Mouse (Mus musculus) liver, postnatal 0 days (tissue): ENCODE measurements at regions not wholly inside any gene's neighbourhood (a gene's known extent, or its start where the extent isn't known, plus 50 kb on each side); places are given as distances from the start of the nearest gene placed in this dataset.

ENCODE experiments used
- ATAC-seq: fragments of 200-750 bp; cut with Nextera tagmentation; 2 replicates; pipeline ENCODE4 v1.8.0; 2017; ENCODE audit warnings: mild to moderate bottlenecking, moderate library complexity
- DNase-seq: peaks from one replicate; pipeline ENCODE4 v3.0.0-alpha.2; 2016
- H3K27ac ChIP-seq: fragments of 300-500 bp; sonication (generic); 2 replicates; pipeline ENCODE4 v1.5.1; 2014; ENCODE audit warnings: antibody characterized with exemption, moderate library complexity, mild to moderate bottlenecking, low read depth
- H3K27me3 ChIP-seq: fragments of 300-500 bp; sonication (generic); 2 replicates; pipeline ENCODE4 v1.6.1; 2014; ENCODE audit warnings: low read length, control low read depth, mixed read lengths; ENCODE audit not compliant: insufficient read depth
- H3K36me3 ChIP-seq: fragments of 300-500 bp; sonication (generic); replicated peaks from 2 replicates; pipeline ENCODE4 v1.6.1; 2014; ENCODE audit warnings: mild to moderate bottlenecking, control low read depth, low read length, moderate library complexity, mixed read lengths; ENCODE audit not compliant: insufficient read depth
- H3K4me1 ChIP-seq: fragments of 300-500 bp; sonication (generic); 2 replicates; pipeline ENCODE4 v1.6.1; 2014; ENCODE audit warnings: antibody characterized with exemption, mild to moderate bottlenecking, control low read depth; ENCODE audit not compliant: insufficient read depth
- H3K4me2 ChIP-seq: fragments of 300-500 bp; sonication (generic); 2 replicates; pipeline ENCODE4 v1.6.1; 2014; ENCODE audit warnings: low read depth, mild to moderate bottlenecking, low read length, moderate library complexity, mixed read lengths
- H3K4me3 ChIP-seq: fragments of 300-500 bp; sonication (generic); 2 replicates; pipeline ENCODE4 v1.5.1; 2014; ENCODE audit warnings: low read depth, low read length
- H3K9ac ChIP-seq: fragments of 300-500 bp; sonication (generic); replicated peaks from 2 replicates; pipeline ENCODE4 v1.6.1; 2014; ENCODE audit warnings: mild to moderate bottlenecking, moderate library complexity
- H3K9me3 ChIP-seq: fragments of 300-500 bp; sonication (generic); 2 replicates; pipeline ENCODE4 v1.6.1; 2016; ENCODE audit warnings: mild to moderate bottlenecking, control low read depth, low read length, mixed read lengths
- CTCF ChIP-seq: sonication (generic); IDR thresholded peaks from 2 replicates; pipeline ENCODE4 v1.5.1; 2016; ENCODE audit warnings: antibody characterized with exemption, low read depth
- EP300 ChIP-seq: IDR thresholded peaks from 2 replicates; pipeline ENCODE4 v1.6.1; 2016; ENCODE audit warnings: antibody characterized with exemption, low read depth, mild to moderate bottlenecking
- whole genome bisulfite sequencing: fragments of 180-500 bp; shearing (Covaris S2); extraction: QIAGEN DNeasy Blood & Tissue Kit; methylation state at CpG from one replicate; pipeline ENCODE4 v1.1.7; 2014; ENCODE audit not compliant: insufficient replicate concordance; 5-methylcytosine and 5-hydroxymethylcytosine counted together

- DNase-seq (no peak), ATAC-seq (no peak)
- Histone ChIP-seq H3K27ac (no peak overlapping the region), H3K27me3 (no peaks in the 10 kb centered on the region), H3K4me2 (no peak overlapping the region), H3K4me1 (no peaks in the 10 kb centered on the region), H3K4me3 (no peak overlapping the region), H3K36me3 (no peaks in the 10 kb centered on the region), H3K9me3 (no peaks in the 10 kb centered on the region), H3K9ac (no peak overlapping the region)
- WGBS: 86% methylated on average over 5 of the region's 5 CpGs
- TF ChIP-seq EP300 (no peak), CTCF (no peak)
Measured at GRCm38 (mm10) chr13:116619105-116619504, 309.6 kb upstream of the Isl1 start.

GRCm38 (mm10) chr13:116596346-116596745, 286.9 kb upstream of the Isl1 start:
- Histone ChIP-seq H3K9me3 (no peaks in the 10 kb centered on the region), H3K9ac (no peak overlapping the region), H3K4me1 (no peaks in the 10 kb centered on the region), H3K4me2 (no peak overlapping the region), H3K4me3 (no peak overlapping the region), H3K27me3 (no peaks in the 10 kb centered on the region), H3K27ac (no peak overlapping the region), H3K36me3 (no peaks in the 10 kb centered on the region)
- DNase-seq: no peak
- ATAC-seq: no peak
- TF ChIP-seq CTCF (no peak), EP300 (no peak)
- WGBS: 67% methylated on average over 4 of the region's 4 CpGs

GRCm38 (mm10) chr13:116595512-116595911, 286.0 kb upstream of the Isl1 start:
- Histone ChIP-seq H3K27ac (no peak overlapping the region), H3K36me3 (no peaks in the 10 kb centered on the region), H3K4me3 (no peak overlapping the region), H3K9ac (no peak overlapping the region), H3K4me1 (no peaks in the 10 kb centered on the region), H3K27me3 (no peaks in the 10 kb centered on the region), H3K4me2 (no peak overlapping the region), H3K9me3 (no peaks in the 10 kb centered on the region)
- ATAC-seq: no peak
- DNase-seq: no peak
- TF ChIP-seq EP300 (no peak), CTCF (no peak)
- 77% methylated on average over 2 of the region's 2 CpGs for WGBS

GRCm38 (mm10) chr13:116575958-116576335, 266.5 kb upstream of the Isl1 start:
- no peaks in the 10 kb centered on the region for H3K27me3 ChIP-seq

GRCm38 (mm10) chr13:116575274-116575957, 265.9 kb upstream of the Isl1 start:
- Histone ChIP-seq H3K4me3 (no peak overlapping the region), H3K4me1 (no peaks in the 10 kb centered on the region), H3K9ac (no peak overlapping the region), H3K27ac (no peak overlapping the region), H3K27me3 (no peaks in the 10 kb centered on the region), H3K4me2 (no peak overlapping the region), H3K9me3 (no peaks in the 10 kb centered on the region), H3K36me3 (no peaks in the 10 kb centered on the region)
- WGBS: 67% methylated on average over 11 of the region's 11 CpGs
- DNase-seq: no peak
- no peak for TF ChIP-seq EP300
- no peak for ATAC-seq

More at GRCm38 (mm10) chr13:116575958-116576335, 266.5 kb upstream of the Isl1 start:
- no peaks in the 10 kb centered on the region for H3K4me1 ChIP-seq
- H3K4me3 ChIP-seq: no peak overlapping the region
- ATAC-seq: no peak
- no peak overlapping the region for H3K9ac ChIP-seq
- no peak overlapping the region for H3K27ac ChIP-seq
- DNase-seq: no peak
- no peak overlapping the region for H3K4me2 ChIP-seq
- no peak for TF ChIP-seq EP300
- TF ChIP-seq CTCF: no peak
- H3K36me3 ChIP-seq: no peaks in the 10 kb centered on the region
- no peaks in the 10 kb centered on the region for H3K9me3 ChIP-seq

- H3K4me2 ChIP-seq: no peak overlapping the region
- no peak for TF ChIP-seq EP300
- H3K36me3 ChIP-seq: no peaks in the 10 kb centered on the region
- H3K27me3 ChIP-seq: no peaks in the 10 kb centered on the region
- H3K9me3 ChIP-seq: no peaks in the 10 kb centered on the region
- DNase-seq: no peak
- WGBS: 47% methylated on average over 4 of the region's 4 CpGs
- no peak overlapping the region for H3K9ac ChIP-seq
- H3K4me1 ChIP-seq: no peaks in the 10 kb centered on the region
- no peak overlapping the region for H3K27ac ChIP-seq
- no peak overlapping the region for H3K4me3 ChIP-seq
- no peak for ATAC-seq
Measured at GRCm38 (mm10) chr13:116555053-116555452, 245.6 kb upstream of the Isl1 start.

GRCm38 (mm10) chr13:116535211-116535610, 225.7 kb upstream of the Isl1 start:
- ATAC-seq: no peak
- TF ChIP-seq EP300 (no peak), CTCF (no peak)
- WGBS: 85% methylated on average over 3 of the region's 3 CpGs

More at GRCm38 (mm10) chr13:116535211-116535610, 225.7 kb upstream of the Isl1 start:
- Histone ChIP-seq H3K27me3 (no peaks in the 10 kb centered on the region), H3K4me2 (no peak overlapping the region), H3K4me3 (no peak overlapping the region), H3K27ac (no peak overlapping the region), H3K4me1 (no peaks in the 10 kb centered on the region), H3K9ac (no peak overlapping the region), H3K36me3 (no peaks in the 10 kb centered on the region), H3K9me3 (no peaks in the 10 kb centered on the region)
- DNase-seq: no peak
